Mouse (Mus musculus) c-Kit-positive CD71-negative TER-119-negative erythroid progenitor cells, embryonic 14.5 days (primary cell): ENCODE measurements around the gene Gpr179.
"Not testable (repeated sequence)": the region's sequence is repeated elsewhere in the genome, so short reads cannot be mapped to it uniquely, and the experiment has no call there.

Experiments used
- DNase-seq: peaks from one replicate; pipeline ENCODE4 v3.0.0-alpha.2; 2013; ENCODE audit warnings: low read depth

The Gpr179 gene

DNA sequence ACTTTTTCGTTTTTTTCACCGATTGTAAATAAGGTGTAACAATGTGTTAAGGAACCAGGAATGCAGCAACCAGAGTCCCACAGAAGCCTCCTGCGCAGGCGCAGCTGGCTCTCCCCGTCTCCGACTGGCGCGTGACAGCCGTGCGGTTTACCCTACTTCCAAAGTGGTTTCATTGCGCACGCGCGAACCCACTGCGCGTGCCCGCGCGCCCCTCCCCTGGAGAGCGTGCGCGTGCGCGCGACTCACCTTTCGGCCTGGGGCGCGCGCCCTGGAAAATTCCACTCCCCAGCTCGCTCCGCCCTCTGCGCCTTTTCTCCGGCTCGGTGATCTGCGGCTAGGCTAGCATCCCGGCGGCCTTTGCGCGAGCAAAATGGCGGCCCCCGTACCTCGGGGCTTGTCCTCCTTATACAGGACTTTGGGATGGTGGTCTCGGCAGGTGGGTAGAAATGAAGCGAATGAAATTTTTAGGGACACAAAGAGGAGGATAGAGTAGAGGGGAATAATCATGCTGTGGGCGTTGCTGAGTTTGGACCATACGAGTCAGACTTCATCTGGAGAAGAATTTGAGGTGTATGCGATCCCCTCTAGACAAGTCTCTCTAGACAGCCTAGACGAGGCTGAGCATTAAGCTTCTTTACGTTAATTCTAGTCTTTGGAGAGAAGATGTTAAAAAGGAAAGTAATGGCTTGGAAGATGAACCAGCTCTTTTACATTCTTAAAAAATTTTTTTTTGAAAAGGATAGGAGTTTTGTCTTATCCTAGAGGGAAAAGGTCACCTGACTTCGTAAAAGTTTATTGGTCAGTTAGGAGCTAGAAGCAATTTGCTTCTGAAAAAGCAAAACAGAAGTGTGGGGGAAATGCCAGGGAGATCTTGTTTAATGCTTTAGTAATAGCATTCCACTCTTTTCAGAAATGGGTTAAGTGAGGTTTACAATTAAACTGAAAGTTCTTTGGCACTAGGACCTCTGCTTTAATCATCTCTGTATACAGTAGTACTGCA is 36.1 kb downstream of the Gpr179 start, which contains the start of gene Mrpl45:
Gene Mrpl45, plus strand, starts transcription at position 213 of the 1,000 bp plus-strand sequence.
- peak; percentile 97 for DNase-seq

DNA sequence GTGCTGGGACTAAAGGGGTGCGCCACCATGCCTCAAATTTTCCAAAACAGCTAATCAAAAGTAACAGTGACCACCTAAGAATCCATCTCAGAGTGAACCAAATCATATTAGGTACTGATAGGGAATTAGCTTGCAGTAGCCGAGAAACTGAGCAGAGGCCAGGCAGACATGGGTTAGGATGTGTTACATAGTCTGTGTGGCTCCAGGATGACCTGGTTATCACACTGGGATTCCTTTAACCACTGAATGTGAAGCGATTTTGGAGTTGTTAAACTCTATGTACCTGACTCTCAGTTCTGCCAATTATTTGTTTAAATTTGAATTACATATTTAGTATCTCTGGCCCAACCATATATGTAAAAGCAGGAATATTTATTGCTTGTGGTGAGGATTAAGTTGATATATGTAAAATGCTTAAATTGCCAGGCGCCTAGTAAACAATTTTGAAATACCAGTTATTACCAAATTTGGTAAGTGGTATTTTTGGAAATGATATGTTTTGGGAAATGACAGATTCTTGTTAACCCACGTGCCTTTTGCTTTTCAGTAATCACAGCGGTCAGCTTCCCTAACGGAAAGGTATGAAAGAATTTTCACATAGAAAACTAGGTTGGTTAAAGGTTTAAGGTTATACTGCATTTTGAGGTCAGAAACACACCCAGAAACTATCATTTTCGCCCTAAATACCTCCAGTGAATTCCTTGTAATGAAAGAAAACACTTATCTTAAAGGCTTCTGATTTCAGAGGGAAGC is 37.0 kb downstream of the Gpr179 start:
- DNase-seq, result no peak

DNA sequence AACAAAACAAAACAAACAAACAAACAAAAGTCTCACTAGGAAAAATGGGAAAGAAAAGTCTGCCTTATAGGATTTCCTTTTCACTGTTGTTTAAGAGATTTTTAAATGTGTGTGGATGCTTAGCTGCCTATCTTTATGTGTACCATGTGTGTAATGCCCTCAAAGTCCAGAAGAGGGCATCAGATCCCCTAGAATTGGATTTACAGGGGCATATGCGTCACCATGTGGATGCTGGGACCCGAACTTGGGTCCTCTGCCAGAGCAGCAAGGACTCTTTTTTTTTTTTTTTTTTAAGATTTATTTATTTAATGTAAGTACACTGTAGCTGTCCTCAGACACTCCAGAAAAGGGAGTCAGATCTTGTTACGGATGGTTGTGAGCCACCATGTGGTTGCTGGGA is 37.8 kb downstream of the Gpr179 start:
- DNase-seq, result no peak

DNA sequence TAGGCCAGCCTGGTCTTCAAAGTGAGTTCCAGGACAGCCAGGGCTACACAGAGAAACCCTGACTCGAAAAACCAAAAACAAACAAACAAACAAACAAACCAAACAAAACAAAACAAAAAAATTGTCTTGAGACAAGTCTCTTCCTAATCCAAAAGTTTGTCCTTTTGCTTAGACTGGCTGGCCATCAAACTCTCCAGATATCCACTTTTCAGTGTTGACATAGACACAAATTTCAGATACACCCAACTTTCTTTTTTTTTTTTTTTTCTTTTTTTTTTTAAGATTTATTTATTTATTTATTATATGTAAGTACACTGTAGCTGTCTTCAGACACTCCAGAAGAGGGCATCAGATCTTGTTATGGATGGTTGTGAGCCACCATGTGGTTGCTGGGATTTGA is 39.0 kb downstream of the Gpr179 start:
- not testable (repeated sequence) for DNase-seq

DNA sequence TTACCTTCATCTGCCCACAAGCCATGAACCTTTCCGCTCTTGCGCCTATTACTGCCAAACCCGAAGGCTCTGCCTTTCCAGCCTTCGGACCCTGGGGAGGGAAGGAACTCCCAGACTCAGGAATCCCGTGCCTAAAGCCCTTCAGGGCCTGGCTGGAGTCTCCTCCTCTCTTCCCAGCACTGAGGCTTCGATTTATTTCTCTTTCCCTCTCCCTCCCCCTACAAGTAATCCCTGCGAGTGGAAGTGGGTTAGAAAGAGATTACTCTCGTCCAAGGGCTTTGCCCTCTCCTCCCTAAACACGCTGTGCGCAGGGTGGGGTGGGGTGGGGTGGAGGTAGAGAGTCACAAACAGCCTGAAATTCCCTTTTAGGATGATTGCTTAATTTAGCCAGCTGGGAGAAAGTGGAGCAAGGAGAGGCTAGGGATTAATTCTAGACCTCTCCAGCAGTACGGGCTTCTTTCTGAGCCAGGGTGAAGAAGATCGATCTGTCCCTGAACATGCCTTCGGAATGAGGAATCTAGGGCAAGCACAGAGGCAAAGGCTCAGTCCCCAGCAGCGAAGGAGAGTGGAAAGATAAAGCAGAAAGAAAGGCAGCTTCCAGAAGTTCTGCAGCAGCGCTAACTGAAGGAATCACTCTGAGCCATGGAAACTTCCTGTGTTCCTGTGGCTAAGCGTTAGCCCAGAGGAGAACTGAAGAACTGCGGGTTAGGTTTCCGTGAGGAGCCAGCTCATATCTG is 40.8 kb downstream of the Gpr179 start:
- DNase-seq, result no peak

DNA sequence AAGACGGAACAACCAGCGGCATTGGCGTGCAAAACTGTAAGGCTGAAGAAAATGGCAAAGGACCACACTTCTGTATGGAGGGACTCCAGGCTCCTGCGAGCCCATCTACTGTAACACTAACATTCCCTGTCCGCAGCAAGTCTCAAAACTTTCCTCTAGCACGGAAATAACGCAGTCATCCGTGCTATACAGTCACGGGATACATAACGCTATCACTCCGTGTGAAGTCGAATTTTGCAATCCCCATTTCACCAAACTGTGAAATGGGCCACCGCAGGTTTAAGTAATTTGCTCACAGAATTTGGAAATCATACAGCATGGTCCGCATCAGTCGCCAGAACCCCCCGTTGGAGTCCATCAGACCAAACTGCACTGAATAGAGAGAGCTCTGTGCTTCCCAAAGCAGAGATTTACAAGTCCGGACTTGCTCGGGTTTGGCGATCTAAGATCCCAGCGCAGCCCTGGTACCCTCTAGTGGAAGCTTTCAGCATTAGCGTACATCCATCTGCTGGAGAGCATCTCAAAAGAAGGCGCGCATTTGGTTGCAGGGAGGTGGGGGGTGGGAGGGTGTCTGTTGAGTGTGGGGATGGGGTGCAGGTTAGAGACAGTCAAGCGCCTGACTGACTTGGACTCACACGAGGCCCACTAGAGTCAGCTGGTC is 41.8 kb downstream of the Gpr179 start:
- peak; percentile 60 for DNase-seq

DNA sequence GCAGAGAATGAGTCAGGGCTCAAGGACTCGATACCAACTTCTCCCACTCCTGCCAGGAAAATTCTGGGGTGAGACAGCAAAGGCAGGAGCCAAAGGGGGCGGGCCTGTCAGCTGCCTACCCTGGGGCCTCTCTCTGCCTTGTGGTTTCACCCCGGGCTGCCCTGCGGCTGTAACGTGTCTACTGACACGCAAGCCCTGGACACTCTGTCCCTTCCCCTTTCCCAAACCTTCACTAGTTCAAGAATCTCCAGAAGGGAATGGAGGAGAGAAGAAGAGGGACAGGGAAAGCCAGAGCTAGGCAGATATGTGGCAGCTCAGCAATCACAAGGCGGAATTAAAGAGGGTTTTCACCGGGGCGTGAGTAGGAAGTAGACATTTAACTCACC is 42.4 kb downstream of the Gpr179 start:
- peak; percentile 37 for DNase-seq

DNA sequence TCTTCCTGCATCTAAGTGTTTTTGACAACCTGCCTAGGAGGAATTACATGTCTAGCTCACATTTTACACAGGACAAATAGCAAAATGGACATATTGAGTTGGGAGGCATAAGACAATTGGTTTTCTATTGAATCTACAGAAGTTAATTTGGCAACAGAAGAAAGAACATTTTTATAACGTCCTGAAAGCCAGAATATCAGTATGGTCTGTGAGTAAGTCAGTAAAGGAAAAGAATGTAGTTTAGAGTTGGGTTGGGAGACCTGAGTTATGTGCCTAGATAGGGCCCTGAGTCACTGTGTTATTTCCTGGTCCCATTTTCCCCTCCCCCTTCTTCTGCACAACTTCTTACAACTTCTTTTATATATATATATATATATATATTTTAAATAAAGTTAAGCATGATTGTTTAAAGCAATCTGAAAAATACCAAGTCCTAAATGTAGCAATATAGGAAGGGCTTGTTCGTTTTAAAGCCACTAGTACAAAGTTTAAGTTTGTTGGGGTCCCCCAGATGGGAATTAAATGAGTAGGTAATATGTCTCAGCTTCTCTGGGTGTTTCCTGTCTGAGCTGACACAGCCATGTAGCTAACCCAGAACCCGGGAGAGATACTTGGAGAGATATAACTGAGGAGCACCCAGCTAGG is 42.9 kb downstream of the Gpr179 start:
- DNase-seq, result no peak

DNA sequence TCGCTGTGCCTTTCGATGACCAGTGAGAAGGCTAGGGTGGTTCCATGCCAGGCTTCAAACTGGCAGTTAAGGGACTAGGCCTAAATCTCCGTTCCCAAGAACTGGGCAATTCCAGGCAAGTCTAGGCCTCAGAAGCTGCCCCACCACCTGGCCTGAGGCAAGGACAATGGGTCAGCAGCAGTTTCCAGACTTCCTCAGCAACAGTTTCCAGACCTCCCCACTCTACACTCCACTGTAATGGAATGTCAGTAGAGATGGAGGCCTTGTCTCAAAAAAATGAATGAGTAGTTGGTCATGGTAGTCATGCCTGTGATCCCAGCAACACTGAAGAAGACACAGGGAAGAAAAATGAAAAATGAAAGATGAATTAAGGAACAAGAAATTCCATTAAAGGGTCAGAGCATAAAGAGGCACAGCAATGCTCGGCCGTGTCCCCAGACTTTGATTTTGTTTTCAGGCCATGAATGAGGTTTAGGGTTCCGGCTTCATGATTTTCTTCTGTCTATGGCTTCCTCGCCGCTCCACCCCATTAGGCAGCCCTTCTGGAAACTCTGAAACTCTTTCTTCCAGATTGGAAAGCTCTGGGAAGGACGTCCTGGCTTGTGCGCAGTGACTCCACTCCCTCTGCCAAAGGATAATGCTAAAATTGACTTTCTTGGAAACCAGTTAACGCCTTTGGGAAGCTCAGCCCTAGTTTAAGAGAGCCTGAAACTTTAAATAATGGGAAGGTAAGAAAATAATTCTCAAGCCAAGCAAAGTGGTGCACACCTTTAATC is 44.4 kb downstream of the Gpr179 start:
- no peak for DNase-seq

DNA sequence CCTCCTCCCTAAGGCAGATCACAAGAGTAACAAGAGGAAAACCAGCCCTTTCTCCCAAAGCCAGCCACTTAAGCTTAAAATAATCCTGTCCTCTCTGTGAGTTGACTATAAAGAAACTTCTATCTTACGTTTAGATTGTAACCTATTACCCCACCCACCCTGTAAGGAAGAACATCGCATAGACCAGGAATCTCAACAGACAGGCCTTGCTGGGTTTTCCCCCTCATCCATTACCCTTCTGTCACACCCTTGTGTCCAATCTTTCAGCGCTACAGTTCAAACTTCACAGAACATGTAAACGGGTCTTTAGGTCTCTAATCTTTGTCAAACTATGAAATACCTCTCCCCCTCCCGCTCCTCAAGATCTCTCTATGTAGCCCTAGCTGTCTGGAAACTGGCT is 47.2 kb downstream of the Gpr179 start:
- DNase-seq, result no peak

DNA sequence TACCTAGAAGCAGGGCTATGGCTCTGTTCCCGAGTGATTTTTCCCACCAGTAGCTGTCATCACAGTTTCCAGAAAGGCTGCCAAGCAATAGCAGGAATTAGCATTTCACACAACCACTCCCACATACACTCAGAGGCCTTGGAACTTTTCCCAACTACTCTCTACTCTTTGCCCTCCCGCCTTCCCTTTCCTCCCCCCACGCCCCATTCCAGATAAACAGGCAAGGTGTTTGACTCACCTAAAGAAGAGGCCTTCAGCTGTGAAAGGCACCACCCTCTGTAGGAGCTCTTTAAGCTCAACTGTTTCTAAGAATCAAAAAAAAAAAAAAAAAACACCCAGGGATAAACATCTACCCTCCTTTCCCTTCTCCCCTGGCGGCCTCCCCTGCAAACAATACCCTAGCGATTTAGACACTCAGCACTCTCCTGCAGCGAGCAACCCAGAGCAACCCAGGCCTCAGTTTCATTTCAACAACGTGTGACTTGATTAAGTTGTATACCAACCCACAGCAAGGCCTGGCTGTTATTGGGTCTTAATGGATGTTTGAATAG is 49.6 kb downstream of the Gpr179 start:
- no peak for DNase-seq

DNA sequence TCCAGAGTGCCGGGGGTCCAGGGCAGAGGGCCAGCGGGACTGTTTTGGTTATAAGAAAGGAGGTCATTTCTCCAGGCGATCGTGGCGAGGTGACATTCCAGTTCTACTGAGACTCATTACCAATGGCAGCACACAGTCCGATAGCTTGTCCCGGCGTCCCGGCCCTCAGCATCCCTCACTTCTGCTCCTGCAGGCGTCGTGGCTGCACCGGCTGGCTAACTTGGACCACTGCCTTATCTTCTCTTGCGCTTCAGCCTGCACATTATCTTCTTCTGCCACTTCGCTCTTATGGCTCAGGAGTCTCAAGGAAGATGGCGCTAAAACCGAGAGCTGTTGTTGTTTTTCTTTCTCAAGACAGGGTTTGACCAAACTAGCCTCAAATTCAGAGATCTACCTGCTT is 50.5 kb downstream of the Gpr179 start:
- no peak for DNase-seq

DNA sequence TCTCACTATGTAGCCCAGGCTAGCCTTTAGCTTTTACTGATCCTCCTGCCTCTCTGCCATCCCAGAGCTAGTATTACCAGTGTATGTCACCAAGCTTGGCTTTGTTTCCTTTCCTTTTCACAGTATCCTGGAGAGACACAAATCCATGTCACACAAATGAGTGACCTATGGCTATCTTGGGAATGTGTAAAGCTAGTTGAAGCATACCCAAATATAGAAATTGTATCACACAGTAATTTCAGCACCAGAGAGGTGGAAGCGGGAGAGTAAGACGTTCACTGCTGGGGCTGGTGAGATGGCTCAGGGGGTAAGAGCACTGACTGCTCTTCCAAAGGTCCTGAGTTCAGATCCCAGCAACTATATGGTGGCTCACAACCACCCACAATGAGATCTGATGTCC is 51.9 kb downstream of the Gpr179 start:
- no peak for DNase-seq

DNA sequence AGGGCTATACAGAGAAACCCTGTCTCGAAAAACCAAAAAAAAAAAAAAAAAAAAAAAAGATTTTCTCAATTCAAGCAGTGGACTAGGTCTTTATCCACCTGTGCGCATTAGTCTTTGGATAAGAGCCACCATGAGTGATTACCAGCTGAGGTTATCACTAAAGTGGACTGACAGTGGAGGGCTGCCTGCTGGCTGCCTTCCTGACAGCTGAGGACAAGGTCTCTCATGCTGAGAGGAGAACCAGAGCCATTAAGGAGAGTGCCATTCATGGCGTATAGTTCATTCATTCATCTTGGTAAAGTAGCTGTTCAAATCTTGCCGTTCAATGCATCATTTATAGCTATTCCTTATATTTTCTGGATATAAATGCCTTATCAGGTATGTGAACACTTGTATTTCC is 55.3 kb downstream of the Gpr179 start:
- DNase-seq, result no peak

DNA sequence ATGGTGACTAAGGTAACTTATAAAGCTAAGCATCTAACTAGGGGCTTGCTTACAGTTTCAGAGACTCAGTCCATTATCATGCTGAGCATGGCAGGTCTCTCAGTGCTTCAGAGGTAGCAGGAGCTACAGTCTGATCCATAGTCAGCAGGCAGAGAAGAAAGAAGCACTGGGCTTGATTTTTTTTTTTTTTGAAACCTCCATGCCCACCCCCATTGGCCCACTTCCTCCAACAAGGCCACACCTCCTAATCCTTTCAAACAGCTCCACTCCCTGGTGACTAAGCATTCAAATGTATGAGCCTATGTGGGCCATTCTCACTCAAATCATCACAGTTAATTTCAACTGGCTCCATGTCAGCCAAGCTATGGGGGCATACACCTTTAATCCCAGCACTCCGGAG is 59.1 kb downstream of the Gpr179 start:
- no peak for DNase-seq

DNA sequence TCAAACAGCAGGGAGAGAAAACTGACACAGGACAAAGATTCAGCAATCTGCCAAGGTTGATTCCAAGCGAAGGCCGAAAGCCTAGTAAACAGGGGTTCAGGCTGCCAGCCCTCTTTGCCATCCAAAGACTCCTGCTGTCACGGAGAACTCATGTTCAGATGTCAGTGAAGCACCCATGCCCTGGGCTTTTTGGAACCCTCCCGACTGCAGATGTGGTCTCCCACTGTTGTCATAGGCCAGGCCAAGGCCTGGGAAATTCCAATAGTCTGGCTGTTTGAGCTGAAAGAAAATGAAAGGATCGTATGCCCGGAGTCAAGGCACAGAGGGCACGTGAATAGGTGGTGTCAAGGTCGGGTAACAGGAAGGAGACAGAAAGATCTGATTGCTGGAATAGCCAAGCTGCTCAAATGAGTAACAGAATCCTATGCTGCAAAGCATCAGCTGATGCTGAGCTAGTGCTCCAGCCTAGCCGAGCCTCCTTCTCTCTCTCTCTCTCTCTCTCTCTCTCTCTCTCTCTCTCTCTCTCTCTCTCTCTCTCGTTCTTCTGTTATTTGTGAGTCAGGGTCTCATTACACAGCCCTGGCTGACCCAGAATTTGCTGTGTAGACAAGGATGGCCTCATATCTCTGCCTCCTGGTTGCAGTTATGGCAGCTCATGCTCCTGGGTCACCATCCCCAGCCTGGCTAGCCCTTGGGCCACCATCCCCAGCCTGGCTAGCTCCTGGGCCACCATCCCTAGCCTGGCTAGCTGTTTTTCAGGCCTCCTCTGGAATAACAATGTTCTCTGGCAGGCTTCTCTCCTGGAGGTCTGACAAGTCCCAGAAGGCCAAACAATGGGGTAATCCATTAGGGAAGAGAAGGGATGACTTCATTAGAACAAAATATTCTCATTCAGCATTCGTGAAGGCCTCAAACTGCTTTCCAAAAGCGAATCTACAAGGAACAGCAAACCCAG is 62.3 kb downstream of the Gpr179 start:
- DNase-seq, result no peak

DNA sequence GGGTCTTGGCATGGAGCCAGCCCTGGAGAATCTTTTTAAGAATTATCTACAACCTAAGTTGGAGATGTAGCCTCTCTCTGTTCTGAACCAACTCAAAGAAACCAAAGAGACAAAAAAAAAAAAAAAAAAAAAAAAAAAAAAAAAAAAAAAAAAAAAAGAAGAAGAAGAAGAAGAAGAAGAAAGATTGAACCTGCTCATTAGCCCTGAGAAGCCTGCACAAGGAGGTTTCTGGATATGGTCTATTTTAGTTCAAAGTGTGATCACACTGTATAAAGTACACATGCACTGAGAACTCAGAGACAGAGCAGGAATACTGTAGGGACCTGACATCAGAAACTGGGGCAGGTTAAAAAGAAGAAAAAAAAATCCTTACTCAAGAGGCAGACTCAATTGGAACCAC is 64.2 kb downstream of the Gpr179 start:
- no peak for DNase-seq

DNA sequence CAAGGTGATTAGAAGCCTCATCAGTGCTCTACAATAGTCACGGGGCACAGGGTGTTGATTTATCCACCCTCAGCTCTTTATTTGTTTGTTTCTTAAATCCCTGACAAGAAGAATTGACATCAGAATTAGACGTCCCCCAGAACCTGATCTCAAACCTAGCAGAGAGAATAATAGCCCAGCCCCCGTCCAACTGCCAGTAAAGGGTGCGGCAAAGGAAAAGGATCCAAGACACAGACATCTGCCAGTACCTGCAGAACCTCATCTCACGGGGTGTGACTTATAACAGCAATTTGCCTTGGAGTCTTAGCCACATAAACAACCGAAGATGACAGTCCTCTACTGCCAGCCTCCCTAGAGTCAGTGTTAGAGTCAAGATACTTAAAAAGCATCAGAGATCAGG is 64.9 kb downstream of the Gpr179 start:
- DNase-seq, result no peak
